Mouse (Mus musculus) cerebellum, adult 2 months (tissue): ENCODE data around the gene Pttg1ip.

ENCODE experiments used
- CTCF ChIP-seq: fragments of 200-500 bp; IDR thresholded peaks from 2 replicates; pipeline ENCODE4 v1.5.1; 2011; ENCODE audit warnings: low read depth, mild to moderate bottlenecking, control low read depth, low read length, moderate library complexity, borderline replicate concordance; ENCODE audit not compliant: insufficient read depth
- POLR2A ChIP-seq: fragments of 200-500 bp; IDR thresholded peaks from 2 replicates; pipeline ENCODE4 v1.6.1; 2011; ENCODE audit warnings: low read length, control low read depth, borderline replicate concordance; ENCODE audit not compliant: insufficient read depth

GRCm38 (mm10) chr10:77539320-77539945 lies 42.1 kb upstream of the Pttg1ip start:
- TF ChIP-seq CTCF (no peak), POLR2A (no peak)
